Mouse (Mus musculus): ENCODE data around the gene Hexb.
"Not testable (repeated sequence)": the region's sequence is repeated elsewhere in the genome, so short reads cannot be mapped to it uniquely, and the experiment has no call there.

Gene Hexb

GRCm38 (mm10) chr13:97178943-97179342, 19.2 kb downstream of the Hexb start:
- DNase-seq: no peak

- DNase-seq: no peak
These were observed 21.4 kb downstream of the Hexb start for GRCm38 (mm10) chr13:97176731-97177130.

GRCm38 (mm10) chr13:97175520-97176264, 22.5 kb downstream of the Hexb start:
- DNase-seq: peak; percentile 65 to 76

- DNase-seq: peak in 1 of 2 experiments; percentile 13
These were observed 52.3 kb downstream of the Hexb start for GRCm38 (mm10) chr13:97145834-97146233.

- no peak for DNase-seq
These were observed 55.8 kb downstream of the Hexb start for GRCm38 (mm10) chr13:97142321-97142720.

GRCm38 (mm10) chr13:97138404-97138931, 59.7 kb downstream of the Hexb start:
- DNase-seq: not testable (repeated sequence)

- peak; percentile 90 to 92 for DNase-seq
These were observed 60.4 kb downstream of the Hexb start, which contains the start of the genes Gfm2 and Nsa2 for GRCm38 (mm10) chr13:97137466-97138400. Gene Gfm2, plus strand, starts transcription at chr13:97137937. Gene Nsa2, minus strand, starts transcription at chr13:97137937.

- DNase-seq: not testable (repeated sequence)
These were observed 67.7 kb downstream of the Hexb start for GRCm38 (mm10) chr13:97130413-97130812.

- DNase-seq: not testable (repeated sequence)
These were observed 68.5 kb downstream of the Hexb start for GRCm38 (mm10) chr13:97129654-97130053.

Data from kidney, adult 8-10 months (tissue).